Mouse (Mus musculus): ENCODE data around the gene Emb.
"Not testable (repeated sequence)": the region's sequence is repeated elsewhere in the genome, so short reads cannot be mapped to it uniquely, and the experiment has no call there.

Emb gene

DNA sequence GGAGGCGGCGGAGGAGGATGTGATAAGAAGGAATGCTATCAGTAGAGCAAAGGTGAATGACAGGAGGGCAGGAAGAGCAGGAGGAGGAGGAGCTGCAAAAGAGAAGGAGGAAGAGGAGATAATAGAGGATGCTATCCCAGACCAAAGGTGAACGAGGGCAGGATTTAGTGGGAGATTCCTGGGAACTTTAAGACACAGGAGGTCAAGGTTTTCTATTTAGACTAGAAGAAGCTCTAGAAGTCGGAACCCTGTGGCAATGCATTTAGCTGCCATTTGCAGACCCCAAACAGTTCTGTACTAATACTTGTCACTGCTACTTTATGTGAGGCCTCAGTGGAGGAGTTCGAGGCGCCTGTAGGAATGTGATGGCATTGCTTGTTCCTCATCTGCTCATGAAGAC is at the start of gene Emb:
Gene Emb, plus strand, starts transcription at position 301 of the 400 bp plus-strand sequence.
- CTCF ChIA-PET = no interaction called here

DNA sequence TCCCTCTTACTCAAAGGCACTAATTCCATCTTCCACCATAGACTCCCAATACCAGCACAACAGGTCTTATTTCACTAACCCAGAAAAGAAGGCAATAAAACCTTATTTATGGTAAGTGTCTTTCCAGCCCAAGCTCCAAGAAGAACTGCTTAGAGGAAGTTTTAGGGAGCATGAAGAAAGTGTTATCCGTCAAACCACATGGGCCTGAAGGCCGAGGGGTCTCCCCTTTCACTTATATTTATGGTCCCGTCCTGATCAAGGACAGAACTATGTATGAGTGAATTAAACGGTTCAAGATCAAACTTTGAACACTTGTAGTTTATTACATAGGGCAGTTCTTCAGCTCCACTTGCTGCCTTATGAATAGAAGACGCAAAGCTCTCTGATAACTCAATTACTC is 44.4 kb upstream of the Emb start:
- CTCF ChIA-PET = interaction anchor here (0.6 kb wide), 1 partner anchor 243 kb away, joined by 3 read pairs; no protein-coding TSS in a partner anchor

DNA sequence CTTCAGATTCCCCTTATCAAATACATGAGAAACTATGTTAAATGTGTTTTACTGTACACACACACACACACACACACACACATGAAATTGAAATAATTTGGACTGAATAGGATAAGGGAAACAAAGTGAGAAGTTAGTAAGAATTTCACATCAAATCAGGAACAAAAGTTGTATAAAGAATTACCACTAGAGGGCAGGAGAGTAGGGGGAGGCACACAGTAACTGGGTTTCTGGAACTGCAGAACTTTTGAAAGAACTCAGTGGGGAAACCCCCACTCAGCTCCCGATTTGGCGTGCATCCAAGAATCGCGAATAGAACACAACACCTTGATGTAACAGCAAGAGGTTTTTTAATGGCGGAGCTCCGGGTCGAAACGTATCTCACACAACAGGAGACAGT is 43.3 kb upstream of the Emb start:
- CTCF ChIA-PET = no interaction called here

DNA sequence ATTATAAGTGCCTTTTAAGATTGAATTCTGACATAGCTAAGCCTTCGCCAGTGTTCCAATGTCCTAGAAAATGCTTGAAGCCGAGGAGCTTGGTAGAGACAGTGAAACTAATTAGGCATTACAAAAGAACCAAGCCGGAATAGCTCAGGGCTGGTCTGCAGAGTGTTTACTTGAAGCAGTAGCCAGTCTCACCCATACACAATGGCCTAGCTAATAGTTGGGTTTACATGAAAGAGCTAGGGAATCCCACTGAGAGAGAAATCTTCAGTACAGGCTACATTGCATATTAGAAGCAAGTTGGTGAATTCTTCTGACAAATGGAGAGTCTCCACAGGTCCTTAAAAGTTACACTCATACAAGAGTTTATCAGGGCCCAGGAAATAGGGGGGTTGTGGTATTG is 27.4 kb upstream of the Emb start:
- CTCF ChIA-PET = not testable (repeated sequence)

DNA sequence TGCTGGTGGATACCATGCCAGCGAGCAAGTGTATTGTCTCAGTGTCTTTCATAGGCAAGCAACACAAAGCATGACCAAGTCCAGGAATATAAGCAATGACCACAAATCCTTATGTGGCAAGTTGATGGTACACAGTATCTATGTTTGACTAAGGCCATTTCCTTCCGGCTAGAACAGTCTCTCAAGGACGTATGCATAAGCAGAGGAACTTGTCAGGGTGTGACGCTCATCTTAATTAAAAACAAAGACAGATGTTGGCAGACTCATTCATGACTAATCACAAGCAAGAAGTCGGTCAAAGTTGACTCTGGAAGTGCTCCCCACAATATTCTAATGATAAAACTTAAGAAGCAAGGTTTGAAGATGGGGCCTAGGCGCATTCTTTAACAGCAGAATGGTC is 25.0 kb upstream of the Emb start:
- CTCF ChIA-PET = no interaction called here

DNA sequence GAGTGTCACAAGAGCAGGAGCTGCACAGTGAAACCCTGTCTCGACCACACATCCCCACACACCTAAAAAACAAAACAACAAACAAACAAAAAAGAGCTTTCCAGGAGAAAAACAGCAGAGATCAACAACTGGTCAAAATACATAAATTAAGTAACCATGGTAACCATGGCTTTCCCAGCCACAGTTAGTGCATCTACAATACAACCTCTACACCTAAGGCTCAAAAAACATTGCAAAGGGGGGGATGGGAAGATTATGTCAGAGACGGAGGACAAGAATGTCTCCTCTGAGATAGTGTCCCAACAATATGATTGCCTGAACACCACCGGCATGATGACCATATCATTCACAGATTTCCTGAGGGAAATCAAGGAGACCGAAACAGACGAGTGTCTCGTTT is 23.0 kb upstream of the Emb start:
- CTCF ChIA-PET = no interaction called here

DNA sequence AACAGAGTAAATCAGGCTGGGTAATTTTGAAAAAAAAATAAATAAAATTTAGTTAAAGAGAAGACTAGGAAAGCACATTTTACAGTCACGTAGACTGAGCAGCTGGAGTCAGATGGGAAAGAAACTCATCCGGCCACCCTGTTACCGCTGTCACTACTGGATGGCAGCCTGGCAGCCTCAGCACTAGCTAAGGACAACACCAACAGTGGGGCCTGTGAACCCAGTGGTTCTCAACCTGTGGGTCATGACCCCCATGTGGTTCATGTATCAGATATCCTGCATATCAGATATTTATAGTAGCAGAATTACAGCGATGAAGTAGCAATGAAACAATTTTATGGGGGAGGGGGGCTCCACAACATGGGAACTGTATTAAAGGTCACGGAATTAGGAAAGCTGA is 16.2 kb upstream of the Emb start:
- CTCF ChIA-PET = interaction anchor here (0.6 kb wide), 1 partner anchor 1084 kb away, joined by 5 read pairs; no protein-coding TSS in a partner anchor

DNA sequence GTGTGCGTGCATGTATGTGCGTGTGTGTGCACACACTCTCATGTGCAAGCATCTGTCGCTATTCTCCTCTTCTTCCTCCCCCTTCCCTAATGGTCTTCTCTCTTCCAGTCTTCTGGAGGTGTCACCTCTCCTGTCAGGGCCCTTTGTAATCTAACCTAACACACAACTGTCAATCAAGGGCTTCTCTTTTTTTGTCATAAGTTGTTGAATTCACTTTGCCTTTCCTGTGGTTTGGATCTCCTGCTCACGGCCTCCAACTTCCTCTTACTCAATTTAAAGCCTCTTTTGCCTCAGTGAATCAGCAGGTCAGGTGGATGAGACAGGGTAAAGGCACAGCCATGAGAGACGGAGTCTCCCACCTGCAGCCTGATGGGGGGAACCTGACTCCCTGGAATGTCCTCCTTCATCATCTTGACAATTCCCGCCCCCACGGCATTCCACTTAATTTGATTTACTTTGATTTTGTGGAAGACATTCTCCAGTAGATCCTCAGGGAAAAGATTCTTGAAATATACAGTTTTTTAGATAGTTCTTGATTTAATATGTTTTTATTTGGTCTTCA is 14.8 kb upstream of the Emb start:
- CTCF ChIA-PET = no interaction called here

DNA sequence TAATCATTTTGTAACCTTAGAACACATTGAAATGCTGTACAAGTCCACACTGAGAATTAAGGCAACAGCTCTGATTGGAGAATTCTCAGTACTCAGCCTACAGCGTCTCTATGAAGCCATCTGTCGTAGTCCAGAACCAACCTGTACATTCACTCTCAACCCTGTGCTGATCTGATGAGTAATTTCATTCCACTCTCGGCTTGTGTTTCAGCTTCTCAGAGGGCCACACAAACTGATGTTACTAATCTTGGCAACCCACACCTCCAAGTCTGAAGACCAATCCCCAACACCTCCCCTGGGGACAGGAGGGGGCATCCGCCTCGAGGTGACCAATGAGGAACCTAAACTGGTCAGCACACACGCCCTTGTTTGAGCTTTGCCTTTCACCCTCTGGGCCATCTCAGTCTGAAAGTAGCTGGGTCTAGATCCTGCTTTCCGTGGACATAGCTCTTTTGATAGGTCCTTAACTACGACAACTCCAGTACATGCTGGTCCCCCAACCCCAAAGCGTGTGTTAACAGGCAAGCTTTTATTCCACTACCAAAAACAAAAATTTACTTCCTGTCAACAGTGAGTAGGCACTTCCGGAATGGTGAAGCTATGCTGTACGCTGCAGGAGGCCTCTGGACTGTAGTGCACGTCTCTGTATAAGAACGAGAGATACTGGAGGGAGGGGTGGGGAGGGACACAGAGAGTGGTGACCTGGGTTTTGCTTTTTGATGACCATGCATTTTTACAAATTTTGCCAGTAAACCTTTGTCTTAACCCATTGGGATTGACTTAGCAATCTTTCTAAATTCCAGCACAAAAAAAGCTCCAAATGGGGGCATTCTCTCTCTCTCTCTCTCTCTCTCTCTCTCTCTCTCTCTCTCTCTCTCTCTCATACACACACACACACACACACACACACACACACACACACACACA is 12.5 kb upstream of the Emb start:
- CTCF ChIA-PET = interaction anchor here (0.7 to 1.0 kb wide), 2 partner anchors 46 to 91 kb away, joined by 3 to 5 read pairs; no protein-coding TSS in a partner anchor

DNA sequence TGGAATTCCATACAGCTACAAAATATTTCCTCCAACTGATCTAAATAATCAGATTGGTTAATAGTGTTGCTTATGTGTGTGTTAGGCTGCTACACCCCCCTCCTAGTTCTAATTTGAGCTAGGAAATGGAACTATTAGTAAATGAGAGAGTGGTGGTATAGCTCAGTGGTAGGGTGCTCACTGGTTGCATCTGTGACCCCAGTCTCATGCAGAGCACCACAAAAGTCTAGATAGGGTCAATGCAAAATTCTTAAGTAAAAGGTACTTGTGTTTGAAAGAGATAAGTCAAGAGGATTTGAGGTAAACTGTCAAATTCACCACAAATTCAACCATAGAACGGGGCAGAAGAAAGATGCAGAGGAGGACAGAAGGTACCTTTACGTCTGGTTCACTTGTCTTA is 10.7 kb upstream of the Emb start:
- CTCF ChIA-PET = interaction anchor here (2.0 kb wide), 1 partner anchor 91 kb away, joined by 7 read pairs; no protein-coding TSS in a partner anchor

DNA sequence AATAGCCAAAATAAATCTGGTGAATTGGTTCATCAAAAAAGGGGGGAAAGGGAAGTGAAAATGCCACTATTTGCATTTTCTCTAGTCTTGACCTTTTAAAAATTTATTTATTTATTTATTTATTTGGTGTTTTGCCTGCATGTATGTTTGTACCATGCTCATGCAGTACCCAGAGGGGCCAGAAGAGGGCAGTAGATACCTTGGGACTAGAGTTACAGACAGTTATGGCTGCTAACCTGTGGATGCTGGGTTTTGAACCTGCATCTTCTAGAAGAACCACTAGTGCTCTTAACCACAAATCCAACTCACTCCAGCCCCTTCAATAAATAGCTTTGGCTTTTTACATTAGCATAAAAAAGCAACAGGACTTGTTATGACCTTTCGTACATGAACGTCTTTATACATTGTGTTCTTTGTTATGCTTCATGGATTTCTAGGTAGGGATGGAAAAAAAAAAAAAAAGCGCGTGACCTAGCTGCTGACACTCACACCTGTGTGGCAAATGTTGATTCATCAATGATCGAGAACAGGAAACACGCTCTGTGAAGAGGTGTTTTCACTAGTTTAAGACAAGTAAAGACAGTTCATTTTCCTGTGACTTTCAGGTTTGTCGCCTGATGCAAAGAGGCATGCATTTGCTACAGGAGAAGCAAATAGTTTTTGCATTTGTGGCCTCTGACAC is 9.8 kb upstream of the Emb start:
- CTCF ChIA-PET = interaction anchor here (0.6 to 2.0 kb wide), 3 partner anchors 25 to 90 kb away, joined by 3 to 7 read pairs (median 6); no protein-coding TSS in a partner anchor

DNA sequence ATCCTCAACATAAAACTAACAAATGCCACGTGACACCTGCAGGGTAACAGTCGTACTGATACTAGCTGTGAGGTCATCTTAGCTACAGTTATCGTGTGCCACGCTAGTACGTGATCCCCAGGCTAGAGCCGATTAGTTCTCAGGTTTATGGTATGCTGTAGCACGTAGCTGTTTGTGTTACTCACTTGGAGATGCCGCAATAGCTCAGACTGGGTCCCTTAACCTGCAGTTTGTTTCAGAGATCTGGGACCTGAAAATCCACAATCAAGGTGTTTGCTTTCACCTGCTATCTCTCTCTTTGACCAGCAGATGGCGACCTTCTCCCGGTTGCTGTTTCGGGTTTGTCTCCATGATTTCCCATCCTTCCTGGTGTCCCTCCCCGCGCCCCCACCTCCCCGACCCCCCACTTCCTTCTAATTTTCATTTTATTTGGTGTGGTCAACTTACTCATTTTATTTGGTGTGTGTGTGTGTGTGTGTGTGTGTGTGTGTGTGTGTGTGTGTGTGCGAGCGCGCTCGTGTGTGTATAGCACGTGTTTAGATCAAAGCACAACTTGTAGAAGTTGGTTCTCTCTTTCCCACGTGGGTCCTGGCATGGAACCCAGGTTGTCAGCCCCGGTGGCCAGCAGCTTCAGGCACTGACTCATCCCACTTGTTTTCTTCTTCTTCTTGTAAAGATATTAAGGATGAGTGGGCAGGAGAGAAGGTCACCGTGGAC is 5.4 kb upstream of the Emb start:
- CTCF ChIA-PET = interaction anchor here (0.7 to 1.1 kb wide), 6 partner anchors 13 to 86 kb away, joined by 3 to 6 read pairs (median 3); no protein-coding TSS in a partner anchor

DNA sequence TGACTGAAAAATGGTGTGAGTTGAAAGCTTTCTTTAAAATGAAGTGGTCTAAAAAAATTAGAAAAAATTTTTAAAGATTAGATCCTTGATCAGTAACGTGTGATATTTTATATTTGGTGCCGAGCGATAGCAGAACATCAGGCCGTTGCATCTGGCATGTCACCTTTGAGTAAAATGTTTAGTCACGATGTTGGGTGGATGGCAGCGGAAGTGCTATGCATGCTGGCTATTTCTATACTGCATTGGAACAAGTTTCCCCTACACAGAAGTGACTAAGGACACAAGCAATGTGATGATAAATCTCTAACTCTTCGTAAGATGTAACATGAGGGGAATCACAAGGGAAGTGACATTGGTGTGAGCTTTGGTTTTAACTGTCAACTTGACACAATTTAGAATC is 3.7 kb upstream of the Emb start:
- CTCF ChIA-PET = no interaction called here

DNA sequence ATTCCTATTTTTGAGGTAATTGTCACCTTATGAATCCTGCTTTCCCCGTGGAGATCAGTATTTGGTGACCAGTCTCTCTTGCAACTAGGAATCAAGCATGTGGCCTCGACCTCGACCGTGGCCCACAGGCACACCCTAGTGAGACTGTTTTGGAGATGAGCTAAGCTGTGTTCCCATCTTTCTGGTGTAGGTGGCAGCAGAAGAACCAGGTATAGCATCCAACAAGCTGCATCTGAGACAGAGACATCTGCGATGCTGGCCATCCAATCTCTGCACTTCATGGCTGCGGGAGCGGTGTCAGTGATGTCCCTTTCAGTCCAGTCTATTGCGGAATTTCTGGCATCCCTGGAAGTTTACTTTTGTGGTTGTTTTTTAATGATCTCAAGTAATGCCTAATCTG is 2.3 kb upstream of the Emb start:
- CTCF ChIA-PET = no interaction called here

DNA sequence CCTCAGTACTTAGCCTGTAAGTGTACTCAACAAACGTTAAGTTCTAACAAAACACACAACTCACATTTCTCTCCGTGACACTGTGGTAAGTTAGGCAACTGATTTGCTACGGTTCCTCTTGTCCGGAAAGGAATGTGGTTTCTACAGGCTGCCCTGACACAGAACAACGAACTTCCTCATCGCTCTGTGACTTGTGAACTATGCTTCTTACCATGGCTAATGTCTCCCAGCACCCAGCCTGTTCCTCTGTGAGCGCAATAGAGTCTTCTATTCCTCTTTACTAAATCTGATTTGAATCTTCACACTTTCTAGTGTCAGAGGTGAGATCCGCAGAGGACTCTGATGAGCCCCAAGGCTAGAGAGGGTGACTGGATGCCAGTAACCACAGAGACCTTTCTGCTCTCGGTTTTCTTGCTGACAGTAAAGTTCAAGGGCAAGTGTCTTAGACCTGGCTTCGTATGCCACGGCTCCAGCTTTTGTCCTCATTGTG is 3.1 kb downstream of the Emb start:
- CTCF ChIA-PET = interaction anchor here (0.6 kb wide), 1 partner anchor 53 kb away, joined by 3 read pairs; no protein-coding TSS in a partner anchor

DNA sequence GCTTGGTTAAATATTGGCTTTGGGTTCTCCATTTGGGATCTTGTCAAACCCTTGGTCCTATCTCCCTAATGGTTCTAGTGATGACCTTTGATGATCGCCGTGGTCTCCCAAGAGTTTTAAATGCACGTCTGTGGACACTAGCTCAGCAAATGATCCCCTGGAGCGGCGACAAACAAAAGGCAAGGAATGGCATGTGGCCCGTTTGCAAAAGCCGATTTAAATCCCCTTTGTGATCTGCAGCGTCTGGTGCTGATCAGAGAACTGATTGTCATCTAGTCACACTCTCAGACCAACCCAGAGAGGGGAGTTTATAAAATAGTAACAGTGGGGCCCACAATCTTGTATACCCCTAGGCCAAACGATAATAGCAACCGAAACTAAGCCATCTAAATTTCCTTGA is 7.1 kb downstream of the Emb start:
- CTCF ChIA-PET = interaction anchor here (0.5 to 1.3 kb wide), 4 partner anchors 12 to 509 kb away, joined by 3 to 5 read pairs (median 3); no protein-coding TSS in a partner anchor

DNA sequence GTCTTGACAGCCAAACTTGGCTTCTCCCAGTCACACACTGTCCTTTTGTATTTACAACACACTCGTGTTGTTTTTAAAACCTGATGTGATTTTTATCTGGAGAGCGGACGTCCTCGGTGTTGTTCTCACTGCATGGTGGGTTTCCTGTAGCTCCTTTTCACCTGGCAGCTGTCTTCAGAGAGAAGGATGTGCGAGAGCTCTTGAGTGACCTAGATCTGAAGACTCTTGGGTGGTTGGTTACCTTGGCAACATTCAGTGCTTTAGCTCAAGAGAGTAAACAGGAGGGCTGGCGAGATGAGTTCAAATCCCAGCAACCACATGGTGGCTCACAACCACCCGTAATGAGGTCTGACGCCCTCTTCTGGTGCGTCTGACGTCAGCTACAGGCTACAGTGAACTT is 7.8 kb downstream of the Emb start:
- CTCF ChIA-PET = interaction anchor here (0.5 to 0.6 kb wide), 2 partner anchors 73 to 75 kb away, joined by 3 to 10 read pairs; no protein-coding TSS in a partner anchor

DNA sequence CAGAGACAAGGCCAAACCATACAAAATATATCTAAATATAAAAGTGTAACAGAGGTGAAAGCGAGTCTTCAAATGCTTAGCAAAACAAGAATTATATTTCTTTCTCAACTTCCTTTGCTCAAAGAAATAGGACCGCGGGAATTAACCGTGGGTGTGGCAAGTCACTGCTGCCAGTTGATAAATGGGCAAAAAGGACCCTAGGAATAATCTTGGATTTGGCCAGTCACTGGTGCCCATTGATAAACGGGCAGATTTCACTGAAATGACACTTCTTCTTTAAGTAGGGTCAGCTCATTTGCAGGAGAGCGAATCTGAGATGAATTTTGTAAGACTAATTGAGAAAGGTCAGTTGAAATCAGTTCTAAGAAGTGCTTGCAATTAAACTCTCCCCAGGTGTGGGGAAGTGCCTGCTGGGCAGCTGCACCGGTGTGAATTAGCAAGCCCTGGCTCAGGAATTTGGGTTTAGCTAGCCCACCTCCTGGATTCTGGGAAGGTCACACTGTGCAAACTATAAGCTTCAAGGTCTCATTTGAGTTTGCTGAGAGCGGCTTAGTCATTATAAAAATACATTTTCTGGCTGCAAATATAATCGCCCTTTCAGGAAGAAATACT is 8.5 kb downstream of the Emb start:
- CTCF ChIA-PET = no interaction called here

DNA sequence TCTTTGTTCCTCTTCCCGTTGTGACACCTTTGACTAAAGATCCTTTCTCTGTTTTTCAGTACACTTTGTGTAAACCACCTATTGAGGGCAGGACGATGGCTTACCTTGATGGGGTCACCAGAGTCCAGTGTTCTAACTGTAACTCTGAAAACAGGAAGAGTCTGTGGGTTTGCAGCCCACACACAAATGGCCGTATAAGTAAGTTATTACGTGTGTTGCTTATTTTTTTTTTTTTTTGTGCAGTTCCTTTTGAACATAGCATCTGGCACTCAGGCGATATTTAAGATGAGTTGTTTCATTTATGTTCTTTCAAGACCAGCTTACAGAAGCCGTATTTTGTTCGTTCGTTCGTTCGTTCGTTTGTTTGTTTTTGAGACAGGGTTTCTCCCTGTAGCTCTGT is 9.3 kb downstream of the Emb start:
- CTCF ChIA-PET = interaction anchor here (0.7 kb wide), 1 partner anchor 65 kb away, joined by 5 read pairs; no protein-coding TSS in a partner anchor

DNA sequence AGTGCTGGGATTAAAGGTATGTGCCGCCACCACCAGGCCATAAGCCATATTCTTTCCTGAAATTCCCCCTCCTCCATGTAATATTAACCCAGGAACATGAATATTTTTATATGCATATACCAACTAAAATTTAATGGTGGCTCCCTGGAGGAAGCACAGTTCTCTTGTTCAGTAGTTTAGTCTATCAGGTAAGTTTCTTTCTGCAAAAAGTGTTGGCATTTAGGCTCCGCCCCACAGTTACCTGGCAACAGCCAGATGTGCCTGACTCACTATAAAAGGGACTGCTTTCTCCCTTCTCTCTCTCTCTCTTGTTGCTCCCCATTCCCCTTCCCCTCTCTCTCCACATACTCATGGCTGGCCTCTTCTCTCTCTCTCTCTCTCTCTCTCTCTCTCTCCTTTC is 9.8 kb downstream of the Emb start:
- CTCF ChIA-PET = interaction anchor here (0.7 kb wide), 1 partner anchor 64 kb away, joined by 5 read pairs; no protein-coding TSS in a partner anchor
